Mouse (Mus musculus) Patski (cell line): ENCODE results near the gene Nphp3. TPM values are rescaled to one million over a fixed set of nuclear protein-coding genes. Genes with fewer than 3 reads are reported as not detected.
A peak's percentile ranks its signal among the peaks of the same experiment; 100 is the strongest.

Source experiments
- ATAC-seq: fragments of 100-300 bp; one replicate; pipeline ENCODE4 v1.8.0; 2021
- CTCF ChIA-PET: fragments of 350-600 bp; sonication (Branson Sonifier 250); formaldehyde crosslinking; loops from one replicate; lab custom pipeline; 2022; ENCODE audit warnings: inconsistent platforms; lab: Charles Lee
- POLR2A ChIA-PET: fragments of 350-600 bp; sonication (Branson Sonifier 250); formaldehyde crosslinking; loops from one replicate; lab custom pipeline; 2022; ENCODE audit warnings: antibody characterized with exemption, inconsistent platforms; lab: Charles Lee
- DNase-seq: peaks from one replicate; pipeline ENCODE4 v3.0.0-alpha.2; 2011; ENCODE audit warnings: low read depth, low spot score
- H3K27me3 ChIP-seq: fragments of 371-371 bp; one replicate; pipeline ENCODE4 v1.5.1; 2021
- CTCF ChIP-seq: fragments of 100-300 bp; IDR thresholded peaks from one replicate; pipeline ENCODE4 v1.5.1; 2021
- in situ Hi-C: fragments of 300-500 bp; cut with MboI; formaldehyde crosslinking; loops from 3 replicates; pipeline ENCODE4 v1.11.1; 2018; ENCODE audit warnings: low pct_unique_long_range_greater_than_20kb, mixed read lengths
- polyA plus RNA-seq: library from polyadenylated mRNA; unstranded; gene quantifications from one replicate; pipeline ENCODE4 v1.2.3, GENCODE M21; 2021

Gene Nphp3
- polyA plus RNA-seq, 1 experiment from 2014 or later = 4.2 TPM

- POLR2A ChIA-PET = no interaction called here
- in situ Hi-C loops = no loop called here
- no peak for TF ChIP-seq CTCF
- DNase-seq = peak; percentile 83
- ATAC-seq = peak; percentile 79
- CTCF ChIA-PET = interaction anchor here (0.8 kb wide), 1 partner anchor 13 kb away, joined by 3 read pairs; no protein-coding TSS in a partner anchor
- no peaks in the 10 kb centered on the region for H3K27me3 ChIP-seq
Measured at GRCm38 (mm10) chr9:104063244-104063961, 61.1 kb downstream of the Nphp3 start, which contains the start of gene Acad11. Acad11 (plus strand) TSS chr9:104063377.

- no peak for TF ChIP-seq CTCF
- CTCF ChIA-PET = no interaction called here
- H3K27me3 ChIP-seq = no peaks in the 10 kb centered on the region
Measured at GRCm38 (mm10) chr9:104064571-104064970, 62.2 kb downstream of the Nphp3 start.

GRCm38 (mm10) chr9:104070241-104070640 lies 67.9 kb downstream of the Nphp3 start:
- DNase-seq = no peak
- no peaks in the 10 kb centered on the region for H3K27me3 ChIP-seq
- POLR2A ChIA-PET = no interaction called here
- in situ Hi-C loops = loop anchor here (10.0 kb wide), 1 partner anchor 135 kb away; no protein-coding TSS in a partner anchor
- CTCF ChIA-PET = no interaction called here
- TF ChIP-seq CTCF = no peak
- ATAC-seq = no peak

More at GRCm38 (mm10) chr9:104064571-104064970, 62.2 kb downstream of the Nphp3 start:
- DNase-seq = no peak
- no peak for ATAC-seq
- in situ Hi-C loops = no loop called here
- POLR2A ChIA-PET = no interaction called here

GRCm38 (mm10) chr9:104070863-104071604 lies 68.7 kb downstream of the Nphp3 start:
- ATAC-seq (no peak), DNase-seq (no peak)
- in situ Hi-C loops = loop anchor here (10.0 kb wide), 1 partner anchor 134 kb away; no protein-coding TSS in a partner anchor
- ChIA-PET CTCF (no interaction called here), POLR2A (no interaction called here)
- no peaks in the 10 kb centered on the region for H3K27me3 ChIP-seq
- TF ChIP-seq CTCF = no peak

- DNase-seq = no peak
- no peak for ATAC-seq
- no peaks in the 10 kb centered on the region for H3K27me3 ChIP-seq
- in situ Hi-C loops = loop anchor here (5.0 to 10.0 kb wide), 2 partner anchors 129 to 226 kb away; no protein-coding TSS in a partner anchor
- peak; percentile 62 for TF ChIP-seq CTCF
- ChIA-PET CTCF (interaction anchor here (0.9 to 1.9 kb wide), 9 partner anchors 10 to 80 kb away, joined by 3 to 8 read pairs (median 3); partner anchors contain the start of genes Acad11 and Uba5), POLR2A (no interaction called here)
Measured at GRCm38 (mm10) chr9:104075808-104076207, 73.5 kb downstream of the Nphp3 start.

- in situ Hi-C loops = loop anchor here (5.0 to 10.0 kb wide), 2 partner anchors 126 to 224 kb away; no protein-coding TSS in a partner anchor
- TF ChIP-seq CTCF = no peak
- no peak for DNase-seq
- CTCF ChIA-PET = no interaction called here
- no peaks in the 10 kb centered on the region for H3K27me3 ChIP-seq
- ATAC-seq = no peak
- POLR2A ChIA-PET = no interaction called here
Measured at GRCm38 (mm10) chr9:104078780-104079179, 76.4 kb downstream of the Nphp3 start.

GRCm38 (mm10) chr9:104079379-104079778 lies 77.0 kb downstream of the Nphp3 start:
- TF ChIP-seq CTCF = peak; percentile 57
- no peak for ATAC-seq
- no peak for DNase-seq
- in situ Hi-C loops = loop anchor here (5.0 to 10.0 kb wide), 2 partner anchors 125 to 223 kb away; no protein-coding TSS in a partner anchor
- ChIA-PET CTCF (no interaction called here), POLR2A (no interaction called here)
- H3K27me3 ChIP-seq = no peaks in the 10 kb centered on the region

GRCm38 (mm10) chr9:104080038-104080437 lies 77.7 kb downstream of the Nphp3 start:
- ChIA-PET CTCF (no interaction called here), POLR2A (no interaction called here)
- TF ChIP-seq CTCF = no peak
- no peak for DNase-seq
- in situ Hi-C loops = no loop called here
- no peaks in the 10 kb centered on the region for H3K27me3 ChIP-seq
- ATAC-seq = no peak

GRCm38 (mm10) chr9:104085730-104086429 lies 83.5 kb downstream of the Nphp3 start:
- H3K27me3 ChIP-seq = no peaks in the 10 kb centered on the region
- POLR2A ChIA-PET = no interaction called here
- in situ Hi-C loops = no loop called here
- DNase-seq (no peak), ATAC-seq (no peak)
- no peak for TF ChIP-seq CTCF
- CTCF ChIA-PET = interaction anchor here (1.3 to 1.6 kb wide), 2 partner anchors 9 to 23 kb away, joined by 3 to 5 read pairs; no protein-coding TSS in a partner anchor

- POLR2A ChIA-PET = interaction anchor here (0.7 to 1.3 kb wide), 3 partner anchors 11 to 41 kb away, joined by 3 to 6 read pairs (median 3); no protein-coding TSS in a partner anchor
- in situ Hi-C loops = no loop called here
- DNase-seq = no peak
- no peak for TF ChIP-seq CTCF
- CTCF ChIA-PET = interaction anchor here (1.3 kb wide), 1 partner anchor 13 kb away, joined by 8 read pairs; no protein-coding TSS in a partner anchor
- ATAC-seq = peak; percentile 54
- no peaks in the 10 kb centered on the region for H3K27me3 ChIP-seq
Measured at GRCm38 (mm10) chr9:104088555-104088954, 86.2 kb downstream of the Nphp3 start.
